Mouse (Mus musculus) heart, embryonic 15.5 days (tissue): ENCODE results near the gene Mpst. TPM values are rescaled to one million over a fixed set of nuclear protein-coding genes. Genes with fewer than 3 reads are reported as not detected.

Source experiments
- ATAC-seq: fragments of 200-750 bp; cut with Nextera tagmentation; replicated peaks from 2 replicates; pipeline ENCODE4 v1.8.0; 2017; ENCODE audit warnings: low read depth, moderate TSS enrichment; ENCODE audit not compliant: insufficient number of reproducible peaks, insufficient read depth, low FRiP score
- H3K27ac ChIP-seq: fragments of 300-500 bp; sonication (generic); 2 replicates; pipeline ENCODE4 v1.5.1; 2015; ENCODE audit warnings: mild to moderate bottlenecking, inconsistent platforms
- H3K27me3 ChIP-seq: fragments of 300-500 bp; sonication (generic); 2 replicates; pipeline ENCODE4 v1.6.1; 2015; ENCODE audit warnings: inconsistent platforms
- H3K36me3 ChIP-seq: fragments of 300-500 bp; sonication (generic); 2 replicates; pipeline ENCODE4 v1.6.1; 2015; ENCODE audit warnings: mild to moderate bottlenecking, inconsistent platforms
- H3K4me1 ChIP-seq: fragments of 300-500 bp; sonication (generic); replicated peaks from 2 replicates; pipeline ENCODE4 v1.6.1; 2015; ENCODE audit warnings: inconsistent platforms
- H3K4me2 ChIP-seq: fragments of 300-500 bp; sonication (generic); 2 replicates; pipeline ENCODE4 v1.6.1; 2015; ENCODE audit warnings: inconsistent platforms, mild to moderate bottlenecking, moderate library complexity
- H3K4me3 ChIP-seq: fragments of 300-500 bp; sonication (generic); 2 replicates; pipeline ENCODE4 v1.5.1; 2015; ENCODE audit warnings: mild to moderate bottlenecking, inconsistent platforms
- H3K9ac ChIP-seq: fragments of 300-500 bp; sonication (generic); 2 replicates; pipeline ENCODE4 v1.6.1; 2015; ENCODE audit warnings: mild to moderate bottlenecking, inconsistent platforms
- H3K9me3 ChIP-seq: fragments of 300-500 bp; sonication (generic); replicated peaks from 2 replicates; pipeline ENCODE4 v1.6.1; 2016; ENCODE audit warnings: inconsistent platforms
- WGBS: fragments of 180-500 bp; shearing (Covaris S2); methylation state at CpG from one replicate; pipeline ENCODE4 v1.1.7; 2015; ENCODE audit warnings: mixed read lengths; 5-methylcytosine and 5-hydroxymethylcytosine counted together
- polyA plus RNA-seq: library from polyadenylated mRNA; unstranded; fragments of >200 nt; fragmentation: Nextera tagmentation; extraction: Ambion mirVana; gene quantifications from 2 replicates; pipeline ENCODE4 v1.2.1, GENCODE M21; 2015

The Mpst gene
- polyA plus RNA-seq, 1 experiment from 2014 or later, result 1.3 TPM

GRCm38 (mm10) chr15:78455168-78455567 is 49.0 kb downstream of the Mpst start:
- Histone ChIP-seq H3K27me3 (no peaks in the 10 kb centered on the region), H3K4me2 (no peak overlapping the region), H3K27ac (no peak overlapping the region), H3K9me3 (no peaks in the 10 kb centered on the region), H3K4me3 (no peak overlapping the region), H3K4me1 (peaks cover 8% of the 10 kb centered on the region), H3K36me3 (no peaks in the 10 kb centered on the region), H3K9ac (no peak overlapping the region)
- WGBS, result 35% methylated on average over 4 of the region's 4 CpGs
- ATAC-seq, result no peak

- no peak overlapping the region for H3K27ac ChIP-seq
- ATAC-seq, result no peak
- 52% methylated on average over 7 of the region's 7 CpGs for WGBS
- no peak overlapping the region for H3K4me3 ChIP-seq
- peaks cover 3% of the 10 kb centered on the region for H3K4me1 ChIP-seq
- no peaks in the 10 kb centered on the region for H3K27me3 ChIP-seq
- H3K9me3 ChIP-seq, result no peaks in the 10 kb centered on the region
- no peak overlapping the region for H3K9ac ChIP-seq
- H3K4me2 ChIP-seq, result no peak overlapping the region
- H3K36me3 ChIP-seq, result no peaks in the 10 kb centered on the region
Observed at GRCm38 (mm10) chr15:78456051-78456450, 49.8 kb downstream of the Mpst start.

GRCm38 (mm10) chr15:78457193-78457592 is 51.0 kb downstream of the Mpst start:
- 73% methylated on average over 10 of the region's 10 CpGs for WGBS
- no peak for ATAC-seq
- no peaks in the 10 kb centered on the region for H3K9me3 ChIP-seq

DNA sequence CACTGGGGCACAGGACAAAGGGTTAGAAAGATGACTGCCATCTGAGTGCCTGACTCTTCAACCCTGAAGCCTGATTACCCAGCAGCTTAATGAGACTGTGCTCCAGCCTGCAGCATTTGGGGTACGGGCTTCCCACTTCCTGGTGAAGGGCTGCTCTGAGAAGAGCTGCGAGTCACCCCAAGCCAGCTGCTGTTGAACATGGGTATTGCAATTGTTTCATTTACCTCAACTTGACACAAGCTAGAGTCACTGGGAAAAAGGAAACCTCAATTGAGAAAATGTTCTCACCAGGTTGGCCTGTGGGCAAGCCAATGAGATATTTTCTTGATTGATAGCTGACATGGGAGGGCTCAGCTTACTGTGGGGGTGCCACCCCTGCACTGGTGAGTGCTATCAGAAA is 56.8 kb downstream of the Mpst start:
- Histone ChIP-seq H3K9ac (no peak overlapping the region), H3K4me1 (0 out of 2 replicates have a peak, but pooled peaks cover 6% of the 10 kb centered on the region), H3K4me2 (no peak overlapping the region), H3K36me3 (no peaks in the 10 kb centered on the region), H3K4me3 (no peak overlapping the region), H3K27me3 (peaks cover 2% of the 10 kb centered on the region; the same call in 1 of the 2 replicates), H3K27ac (no peak overlapping the region), H3K9me3 (no peaks in the 10 kb centered on the region)
- 33% methylated on average over 2 of the region's 2 CpGs for WGBS
- ATAC-seq, result no peak

More at GRCm38 (mm10) chr15:78457193-78457592, 51.0 kb downstream of the Mpst start:
- Histone ChIP-seq H3K9ac (no peak overlapping the region), H3K27ac (no peak overlapping the region), H3K27me3 (0 out of 2 replicates have a peak, but pooled peaks cover 2% of the 10 kb centered on the region), H3K36me3 (no peaks in the 10 kb centered on the region), H3K4me1 (peaks cover 3% of the 10 kb centered on the region; the same call in 1 of the 2 replicates), H3K4me3 (no peak overlapping the region), H3K4me2 (no peak overlapping the region)

Other genes starting within 250 kb of the Mpst start
- 38.1 and 49.9 TPM in 2 replicates for gene Ift27, start 232.3 kb upstream of the Mpst start, polyA plus RNA-seq
- gene Pvalb, start 200.0 kb upstream of the Mpst start, polyA plus RNA-seq, result 1.0 and 1.1 TPM in 2 replicates
- 4.0 and 4.7 TPM in 2 replicates for gene Ncf4, start 161.6 kb upstream of the Mpst start, polyA plus RNA-seq
- 0.42 and 0.54 TPM in 2 replicates for gene Csf2rb2, start 100.7 kb upstream of the Mpst start, polyA plus RNA-seq
- gene Csf2rb, start 80.7 kb upstream of the Mpst start, polyA plus RNA-seq, result 1.2 and 3.0 TPM in 2 replicates
- gene Tex33, start 10.5 kb upstream of the Mpst start, polyA plus RNA-seq, result not detected in 2 replicates
- 22.6 and 38.7 TPM in 2 replicates for gene Tst, start 509 bp upstream of the Mpst start, polyA plus RNA-seq
- gene Kctd17, start 22.1 kb downstream of the Mpst start, polyA plus RNA-seq, result 19.1 and 28.5 TPM in 2 replicates
- gene Tmprss6, start 62.2 kb downstream of the Mpst start, polyA plus RNA-seq, result 0.21 and 0.60 TPM in 2 replicates
- 0.30 and 1.9 TPM in 2 replicates for gene Il2rb, start 88.9 kb downstream of the Mpst start, polyA plus RNA-seq
- 28.9 and 37.3 TPM in 2 replicates for gene C1qtnf6, start 125.0 kb downstream of the Mpst start, polyA plus RNA-seq
- 0.11 and 0.20 TPM in 2 replicates for gene Sstr3, start 138.3 kb downstream of the Mpst start, polyA plus RNA-seq
- gene Rac2, start 166.4 kb downstream of the Mpst start, polyA plus RNA-seq, result 9.3 and 52.8 TPM in 2 replicates
- gene Cyth4, start 190.6 kb downstream of the Mpst start, polyA plus RNA-seq, result 5.5 and 11.7 TPM in 2 replicates